Comparison of ENCODE assay signal across 16 mouse cellular contexts in genomic region chr1:128399941-128400915, GRCm38 (mm10). TPM values are rescaled to one million over a fixed set of nuclear protein-coding genes. Genes with fewer than 3 reads are reported as not detected.
DNase-seq lines count a peak whose midpoint lies in the region; ATAC-seq and TF ChIP-seq lines count a peak whose summit lies in the region.
"Had no signal": no experiment of that assay in that cellular context is flagged by ENCODE, and none has a peak within 500 bp of the region (broad histone marks: within the 10 kb centered on the region; RNA-seq: fewer than 3 reads in every experiment).

No protein-coding gene starts in this region.

- peak overlapping the region; percentile 78; the same call in 1 of the 2 replicates for H3K27ac ChIP-seq in ES-E14 (ENCODE audit: insufficient read depth, low read depth, low read length, poor library complexity, severe bottlenecking)
- peak overlapping the region; percentile 72; the same call in 1 of the 2 replicates for H3K27ac ChIP-seq in forebrain, embryonic 10.5 days
- peak overlapping the region; percentile 69 for H3K27ac ChIP-seq in hindbrain, embryonic 13.5 days
- H3K27ac ChIP-seq in midbrain, embryonic 15.5 days, result peak overlapping the region; percentile 32; the same call in 1 of the 2 replicates
- H3K27ac ChIP-seq: embryonic facial prominence, embryonic 12.5 days; limb, embryonic 15.5 days; lung, embryonic 15.5 days had no signal

- ATAC-seq in hindbrain, embryonic 13.5 days (ENCODE audit: low FRiP score), result no peak
- no peak for ATAC-seq in midbrain, embryonic 15.5 days (replicated peaks)

- H3K4me3 ChIP-seq in ES-E14 (ENCODE audit: insufficient read depth in 1 of 2, low read depth in 1 of 2, low read length in 2 of 2, poor library complexity in 1 of 2, severe bottlenecking in 1 of 2), result no peak overlapping the region
- H3K4me3 ChIP-seq in forebrain, embryonic 10.5 days, result no peak overlapping the region
- no peak overlapping the region for H3K4me3 ChIP-seq in hindbrain, embryonic 13.5 days
- H3K4me3 ChIP-seq in midbrain, embryonic 15.5 days, result no peak overlapping the region
- H3K4me3 ChIP-seq: embryonic facial prominence, embryonic 12.5 days; limb, embryonic 15.5 days; lung, embryonic 15.5 days; stomach, embryonic 15.5 days had no signal

- in situ Hi-C loops in ES-E14 (cut with MboI; ENCODE audit: low sequenced_read_pairs in 2 of 2, unreplicated experiment in 2 of 2), result no loop called here

- H3K9me3 ChIP-seq in ES-E14 (ENCODE audit: control insufficient read depth, insufficient read depth, low read depth, low read length), result no peaks in the 10 kb centered on the region
- no peaks in the 10 kb centered on the region for H3K9me3 ChIP-seq in forebrain, embryonic 10.5 days
- no peaks in the 10 kb centered on the region; the same call in 1 of the 2 replicates for H3K9me3 ChIP-seq in hindbrain, embryonic 13.5 days
- H3K9me3 ChIP-seq in midbrain, embryonic 15.5 days, result no peaks in the 10 kb centered on the region
- H3K9me3 ChIP-seq: embryonic facial prominence, embryonic 12.5 days; limb, embryonic 15.5 days; lung, embryonic 15.5 days; stomach, embryonic 15.5 days had no signal

- H3K9ac ChIP-seq in ES-E14 (ENCODE audit: insufficient read depth, low read depth, low read length, poor library complexity, severe bottlenecking), result no peak overlapping the region; the same call in 1 of the 2 replicates
- no peak overlapping the region for H3K9ac ChIP-seq in hindbrain, embryonic 13.5 days
- no peak overlapping the region for H3K9ac ChIP-seq in midbrain, embryonic 15.5 days
- H3K9ac ChIP-seq: embryonic facial prominence, embryonic 12.5 days; limb, embryonic 15.5 days; lung, embryonic 15.5 days; stomach, embryonic 15.5 days had no signal

- WGBS in forebrain, embryonic 10.5 days, result 57% methylated on average over 5 of the region's 5 CpGs
- 22% methylated on average over 5 of the region's 5 CpGs for WGBS in hindbrain, embryonic 13.5 days
- WGBS in midbrain, embryonic 15.5 days, result 22% methylated on average over 5 of the region's 5 CpGs

- no peaks in the 10 kb centered on the region for H3K27me3 ChIP-seq in forebrain, embryonic 10.5 days (ENCODE audit: poor library complexity, severe bottlenecking)
- H3K27me3 ChIP-seq in hindbrain, embryonic 13.5 days, result no peaks in the 10 kb centered on the region
- no peaks in the 10 kb centered on the region for H3K27me3 ChIP-seq in midbrain, embryonic 15.5 days (replicated peaks)
- H3K27me3 ChIP-seq: CH12.LX; embryonic facial prominence, embryonic 12.5 days; limb, embryonic 15.5 days; lung, embryonic 15.5 days; stomach, embryonic 15.5 days had no signal

- peaks cover under 1 to 14% of the 10 kb centered on the region in 2 experiments for H3K4me1 ChIP-seq in ES-E14 (ENCODE audit: control insufficient read depth in 2 of 2, insufficient read depth in 2 of 2, low read length in 2 of 2, poor library complexity in 1 of 2)
- peaks cover 47% of the 10 kb centered on the region for H3K4me1 ChIP-seq in forebrain, embryonic 10.5 days
- H3K4me1 ChIP-seq in hindbrain, embryonic 13.5 days (replicated peaks), result peaks cover 15% of the 10 kb centered on the region
- peaks cover 3% of the 10 kb centered on the region; the same call in 1 of the 2 replicates for H3K4me1 ChIP-seq in midbrain, embryonic 15.5 days
- H3K4me1 ChIP-seq: embryonic facial prominence, embryonic 12.5 days; limb, embryonic 15.5 days; stomach, embryonic 15.5 days had no signal

- no peak overlapping the region for H3K4me2 ChIP-seq in hindbrain, embryonic 13.5 days
- no peak overlapping the region for H3K4me2 ChIP-seq in midbrain, embryonic 15.5 days
- H3K4me2 ChIP-seq: embryonic facial prominence, embryonic 12.5 days; limb, embryonic 15.5 days; lung, embryonic 15.5 days; stomach, embryonic 15.5 days had no signal

- H3K36me3 ChIP-seq in ES-E14 (ENCODE audit: control insufficient read depth, insufficient read depth, low read length, poor library complexity, severe bottlenecking), result peaks cover 8% of the 10 kb centered on the region
- H3K36me3 ChIP-seq in forebrain, embryonic 10.5 days (replicated peaks), result peaks cover 71% of the 10 kb centered on the region
- peaks cover 21% of the 10 kb centered on the region for H3K36me3 ChIP-seq in hindbrain, embryonic 13.5 days
- no peaks in the 10 kb centered on the region for H3K36me3 ChIP-seq in midbrain, embryonic 15.5 days (replicated peaks)

- DNase-seq in ES-E14 (ENCODE audit: low read depth, low spot score) (no peak), adipocyte (ENCODE audit: low spot score) (no peak)
- DNase-seq in forebrain, embryonic 10.5 days (ENCODE audit: extremely low spot score, low spot score), result no peak
- no peak for DNase-seq in adrenal gland, adult 18-20 months (ENCODE audit: low spot score in 2 of 2)
- no peak for DNase-seq in right cerebral cortex, postnatal 25 days
- DNase-seq: cerebellum, adult 9-11 months; kidney, postnatal 10 days; layer of hippocampus, postnatal 36 days; thymus, postnatal 4 days had no signal

TF ChIP-seq in ES-E14, 5 proteins besides CTCF, POLR2A, EP300 and RAD21:
- no peak for TF ChIP-seq MAFK (IDR thresholded peaks at IDR 0.05; ENCODE audit: insufficient read depth, low read depth, low read length)
- no peak for TF ChIP-seq HCFC1 (IDR thresholded peaks at IDR 0.05; ENCODE audit: borderline replicate concordance, insufficient read depth, low read length)
- no peak for TF ChIP-seq CHD2 (IDR thresholded peaks at IDR 0.05; ENCODE audit: low read depth, low read length)

RNA-seq across cellular contexts. Expression of gene Dars, which starts 16.9 kb away (rescaled TPM):
- 57.3 and 85.9 TPM in 2 replicates for total RNA-seq in ES-E14 (2012; rRNA removed)
- 186 and 191 TPM in 2 replicates for polyA plus RNA-seq in forebrain, embryonic 10.5 days (2016; fragmentation: Nextera tagmentation; extraction: Ambion mirVana)
- 163 and 165 TPM in 2 replicates for polyA plus RNA-seq in hindbrain, embryonic 13.5 days (2015; fragmentation: Nextera tagmentation; extraction: Ambion mirVana)
- polyA plus RNA-seq in midbrain, embryonic 15.5 days (2015; fragmentation: Nextera tagmentation; extraction: Ambion mirVana), result 105 and 106 TPM in 2 replicates
- total RNA-seq in adrenal gland, adult 18-20 months (2021), result 10 to 100 TPM; 66.6 to 78.3 TPM

RNA-seq across cellular contexts. Expression of gene Mcm6, which starts 40.8 kb away (rescaled TPM):
- total RNA-seq in ES-E14 (2012; rRNA removed), result 134 and 172 TPM in 2 replicates
- 378 and 390 TPM in 2 replicates for polyA plus RNA-seq in forebrain, embryonic 10.5 days (2016; fragmentation: Nextera tagmentation; extraction: Ambion mirVana)
- polyA plus RNA-seq in hindbrain, embryonic 13.5 days (2015; fragmentation: Nextera tagmentation; extraction: Ambion mirVana), result 78.7 and 81.3 TPM in 2 replicates
- polyA plus RNA-seq in midbrain, embryonic 15.5 days (2015; fragmentation: Nextera tagmentation; extraction: Ambion mirVana), result 52.6 and 59.2 TPM in 2 replicates
- 10 to 100 TPM in 1 of 2 experiments, 1 to 10 TPM in 1; 9.9 to 12.9 TPM for total RNA-seq in adrenal gland, adult 18-20 months (2021)
